Mouse (Mus musculus) skeletal muscle tissue, adult 2 months (tissue): ENCODE data around the gene Fbxo6.
A peak's percentile ranks its signal among the peaks of the same experiment; 100 is the strongest.

ENCODE experiments used
- DNase-seq: peaks from one replicate; pipeline ENCODE4 v3.0.0-alpha.2; 2012; ENCODE audit warnings: low read depth, low spot score

The Fbxo6 gene

GRCm38 (mm10) chr4:148160436-148161390 is 8.8 kb upstream of the Fbxo6 start, which contains the start of the genes Fbxo44 and Fbxo2:
Gene Fbxo44 (minus strand): TSS chr4:148160482.
Gene Fbxo2 (plus strand): TSS chr4:148160621.
- DNase-seq: no peak

GRCm38 (mm10) chr4:148159544-148160435 is 7.8 kb upstream of the Fbxo6 start:
- peak; percentile 83 for DNase-seq

GRCm38 (mm10) chr4:148158436-148159348 is 6.8 kb upstream of the Fbxo6 start:
- DNase-seq: no peak

- DNase-seq: no peak
These were observed 3.0 kb upstream of the Fbxo6 start for GRCm38 (mm10) chr4:148154982-148155381.

GRCm38 (mm10) chr4:148154006-148154405 is 2.1 kb upstream of the Fbxo6 start:
- no peak for DNase-seq

- DNase-seq: no peak
These were observed 607 bp upstream of the Fbxo6 start for GRCm38 (mm10) chr4:148152547-148152946.

GRCm38 (mm10) chr4:148150953-148151266 is 1.0 kb downstream of the Fbxo6 start:
- DNase-seq: no peak

- DNase-seq: no peak
These were observed 1.7 kb downstream of the Fbxo6 start for GRCm38 (mm10) chr4:148150242-148150641.

- no peak for DNase-seq
These were observed 2.4 kb downstream of the Fbxo6 start for GRCm38 (mm10) chr4:148149540-148149939.

- DNase-seq: no peak
These were observed 4.2 kb downstream of the Fbxo6 start for GRCm38 (mm10) chr4:148147714-148148113.

GRCm38 (mm10) chr4:148143721-148144120 is 8.2 kb downstream of the Fbxo6 start:
- no peak for DNase-seq

- DNase-seq: peak; percentile 88
These were observed 11.6 kb downstream of the Fbxo6 start for GRCm38 (mm10) chr4:148140098-148141011.

- DNase-seq: no peak
These were observed 12.2 kb downstream of the Fbxo6 start for GRCm38 (mm10) chr4:148139767-148140097.

- DNase-seq: no peak
These were observed 14.4 kb downstream of the Fbxo6 start for GRCm38 (mm10) chr4:148137503-148137902.

- DNase-seq: no peak
These were observed 17.0 kb downstream of the Fbxo6 start for GRCm38 (mm10) chr4:148134988-148135387.

- DNase-seq: no peak
These were observed 20.4 kb downstream of the Fbxo6 start for GRCm38 (mm10) chr4:148131497-148132081.

- no peak for DNase-seq
These were observed 21.2 kb downstream of the Fbxo6 start, which contains the start of gene Draxin for GRCm38 (mm10) chr4:148130561-148131413. Gene Draxin (minus strand): TSS chr4:148130698.

GRCm38 (mm10) chr4:148130133-148130532 is 21.8 kb downstream of the Fbxo6 start, which contains the start of gene Mad2l2:
Gene Mad2l2 (plus strand): TSS chr4:148130384.
- no peak for DNase-seq

GRCm38 (mm10) chr4:148128672-148129071 is 23.3 kb downstream of the Fbxo6 start:
- DNase-seq: no peak
